Mouse (Mus musculus): ENCODE data around the gene Gpx2. TPM values are rescaled to one million over a fixed set of nuclear protein-coding genes. Genes with fewer than 3 reads are reported as not detected.

The Gpx2 gene
- polyA plus RNA-seq, 1 experiment, result 6.3 TPM

GRCm38 (mm10) chr12:76818908-76819307 lies 23.6 kb upstream of the Gpx2 start:
- WGBS, result 93% methylated on average over 9 of the region's 9 CpGs
- H3K27ac ChIP-seq (ENCODE audit: control insufficient read depth, insufficient read depth, low read length), result no peak overlapping the region
- TF ChIP-seq CTCF (IDR thresholded peaks at IDR 0.05; ENCODE audit: borderline replicate concordance, control insufficient read depth, extremely low read depth, insufficient read depth, low read length, poor library complexity) (no peak), POLR2A (IDR thresholded peaks at IDR 0.05; ENCODE audit: control insufficient read depth, extremely low read depth, insufficient read depth, low read length, poor library complexity) (no peak)
- H3K36me3 ChIP-seq (ENCODE audit: control insufficient read depth, insufficient read depth, low read length), result no peaks in the 10 kb centered on the region
- H3K27me3 ChIP-seq (ENCODE audit: control insufficient read depth, insufficient read depth, low read length), result peaks cover 11% of the 10 kb centered on the region; the same call in 1 of the 2 replicates
- no peak for DNase-seq
- H3K4me1 ChIP-seq (replicated peaks; ENCODE audit: control insufficient read depth, insufficient read depth, low read length), result peaks cover 10% of the 10 kb centered on the region
- no peak overlapping the region for H3K4me3 ChIP-seq (ENCODE audit: control insufficient read depth, insufficient read depth, low read length)

GRCm38 (mm10) chr12:76818120-76818519 lies 22.8 kb upstream of the Gpx2 start:
- Histone ChIP-seq H3K27ac (ENCODE audit: control insufficient read depth, insufficient read depth, low read length) (no peak overlapping the region), H3K4me3 (ENCODE audit: control insufficient read depth, insufficient read depth, low read length) (no peak overlapping the region), H3K36me3 (ENCODE audit: control insufficient read depth, insufficient read depth, low read length) (no peaks in the 10 kb centered on the region), H3K4me1 (replicated peaks; ENCODE audit: control insufficient read depth, insufficient read depth, low read length) (peaks cover 10% of the 10 kb centered on the region), H3K27me3 (ENCODE audit: control insufficient read depth, insufficient read depth, low read length) (peaks cover 11% of the 10 kb centered on the region; the same call in 1 of the 2 replicates)
- DNase-seq, result no peak
- 91% methylated on average over 4 of the region's 4 CpGs for WGBS
- TF ChIP-seq CTCF (IDR thresholded peaks at IDR 0.05; ENCODE audit: borderline replicate concordance, control insufficient read depth, extremely low read depth, insufficient read depth, low read length, poor library complexity), result no peak
- TF ChIP-seq POLR2A (IDR thresholded peaks at IDR 0.05; ENCODE audit: control insufficient read depth, extremely low read depth, insufficient read depth, low read length, poor library complexity), result no peak

- peaks cover 7% of the 10 kb centered on the region; the same call in 1 of the 2 replicates for H3K27me3 ChIP-seq (ENCODE audit: control insufficient read depth, insufficient read depth, low read length)
- H3K36me3 ChIP-seq (ENCODE audit: control insufficient read depth, insufficient read depth, low read length), result no peaks in the 10 kb centered on the region
- 79% methylated on average over 4 of the region's 4 CpGs for WGBS
- H3K27ac ChIP-seq (ENCODE audit: control insufficient read depth, insufficient read depth, low read length), result no peak overlapping the region
- no peak for DNase-seq
- TF ChIP-seq CTCF (IDR thresholded peaks at IDR 0.05; ENCODE audit: borderline replicate concordance, control insufficient read depth, extremely low read depth, insufficient read depth, low read length, poor library complexity) (no peak), POLR2A (IDR thresholded peaks at IDR 0.05; ENCODE audit: control insufficient read depth, extremely low read depth, insufficient read depth, low read length, poor library complexity) (no peak)
- H3K4me1 ChIP-seq (replicated peaks; ENCODE audit: control insufficient read depth, insufficient read depth, low read length), result peaks cover 4% of the 10 kb centered on the region
- no peak overlapping the region for H3K4me3 ChIP-seq (ENCODE audit: control insufficient read depth, insufficient read depth, low read length)
Measured at GRCm38 (mm10) chr12:76817176-76817575, 21.8 kb upstream of the Gpx2 start.

- Histone ChIP-seq H3K27me3 (ENCODE audit: control insufficient read depth, insufficient read depth, low read length) (peaks cover 3% of the 10 kb centered on the region; the same call in 1 of the 2 replicates), H3K27ac (ENCODE audit: control insufficient read depth, insufficient read depth, low read length) (no peak overlapping the region)
- 54% methylated on average over 4 of the region's 4 CpGs for WGBS
Measured at GRCm38 (mm10) chr12:76816720-76817119, 21.4 kb upstream of the Gpx2 start.

GRCm38 (mm10) chr12:76814120-76814519 lies 18.8 kb upstream of the Gpx2 start:
- Histone ChIP-seq H3K4me1 (replicated peaks; ENCODE audit: control insufficient read depth, insufficient read depth, low read length) (no peaks in the 10 kb centered on the region), H3K36me3 (ENCODE audit: control insufficient read depth, insufficient read depth, low read length) (no peaks in the 10 kb centered on the region), H3K27ac (ENCODE audit: control insufficient read depth, insufficient read depth, low read length) (no peak overlapping the region), H3K27me3 (ENCODE audit: control insufficient read depth, insufficient read depth, low read length) (no peaks in the 10 kb centered on the region), H3K4me3 (ENCODE audit: control insufficient read depth, insufficient read depth, low read length) (no peak overlapping the region)
- TF ChIP-seq POLR2A (IDR thresholded peaks at IDR 0.05; ENCODE audit: control insufficient read depth, extremely low read depth, insufficient read depth, low read length, poor library complexity), result no peak
- 89% methylated on average over 2 of the region's 2 CpGs for WGBS
- DNase-seq, result no peak

More at GRCm38 (mm10) chr12:76816720-76817119, 21.4 kb upstream of the Gpx2 start:
- Histone ChIP-seq H3K36me3 (ENCODE audit: control insufficient read depth, insufficient read depth, low read length) (no peaks in the 10 kb centered on the region), H3K4me3 (ENCODE audit: control insufficient read depth, insufficient read depth, low read length) (no peak overlapping the region), H3K4me1 (replicated peaks; ENCODE audit: control insufficient read depth, insufficient read depth, low read length) (no peaks in the 10 kb centered on the region)
- no peak for DNase-seq
- TF ChIP-seq CTCF (IDR thresholded peaks at IDR 0.05; ENCODE audit: borderline replicate concordance, control insufficient read depth, extremely low read depth, insufficient read depth, low read length, poor library complexity) (no peak), POLR2A (IDR thresholded peaks at IDR 0.05; ENCODE audit: control insufficient read depth, extremely low read depth, insufficient read depth, low read length, poor library complexity) (no peak)

- H3K27me3 ChIP-seq (ENCODE audit: control insufficient read depth, insufficient read depth, low read length), result no peaks in the 10 kb centered on the region
- no peak overlapping the region for H3K4me3 ChIP-seq (ENCODE audit: control insufficient read depth, insufficient read depth, low read length)
- no peak for DNase-seq
- H3K36me3 ChIP-seq (ENCODE audit: control insufficient read depth, insufficient read depth, low read length), result no peaks in the 10 kb centered on the region
- WGBS, result 48% methylated on average over 10 of the region's 10 CpGs
- H3K27ac ChIP-seq (ENCODE audit: control insufficient read depth, insufficient read depth, low read length), result no peak overlapping the region
- TF ChIP-seq POLR2A (IDR thresholded peaks at IDR 0.05; ENCODE audit: control insufficient read depth, extremely low read depth, insufficient read depth, low read length, poor library complexity), result no peak
- no peak for TF ChIP-seq CTCF (IDR thresholded peaks at IDR 0.05; ENCODE audit: borderline replicate concordance, control insufficient read depth, extremely low read depth, insufficient read depth, low read length, poor library complexity)
- H3K4me1 ChIP-seq (replicated peaks; ENCODE audit: control insufficient read depth, insufficient read depth, low read length), result no peaks in the 10 kb centered on the region
Measured at GRCm38 (mm10) chr12:76813543-76813942, 18.2 kb upstream of the Gpx2 start.

GRCm38 (mm10) chr12:76811006-76811405 lies 15.7 kb upstream of the Gpx2 start:
- no peaks in the 10 kb centered on the region for H3K36me3 ChIP-seq (ENCODE audit: control insufficient read depth, insufficient read depth, low read length)
- WGBS, result 98% methylated on average over 4 of the region's 4 CpGs
- no peaks in the 10 kb centered on the region for H3K27me3 ChIP-seq (ENCODE audit: control insufficient read depth, insufficient read depth, low read length)
- no peak overlapping the region for H3K4me3 ChIP-seq (ENCODE audit: control insufficient read depth, insufficient read depth, low read length)
- H3K27ac ChIP-seq (ENCODE audit: control insufficient read depth, insufficient read depth, low read length), result no peak overlapping the region
- TF ChIP-seq CTCF (IDR thresholded peaks at IDR 0.05; ENCODE audit: borderline replicate concordance, control insufficient read depth, extremely low read depth, insufficient read depth, low read length, poor library complexity) (no peak), POLR2A (IDR thresholded peaks at IDR 0.05; ENCODE audit: control insufficient read depth, extremely low read depth, insufficient read depth, low read length, poor library complexity) (no peak)
- no peaks in the 10 kb centered on the region for H3K4me1 ChIP-seq (replicated peaks; ENCODE audit: control insufficient read depth, insufficient read depth, low read length)
- no peak for DNase-seq

All from thymus, adult 2 months (tissue).